Mouse (Mus musculus) MEL (cell line): Measurements from ENCODE around the gene Zcchc14. TPM values are rescaled to one million over a fixed set of nuclear protein-coding genes. Genes with fewer than 3 reads are reported as not detected.

Experiments
- DNase-seq: peaks from one replicate; pipeline ENCODE4 v3.0.0; 2011; ENCODE audit warnings: low read depth, low spot score
- H3K27ac ChIP-seq: 2 replicates; pipeline ENCODE4 v1.5.1; 2012; ENCODE audit warnings: low read depth, mild to moderate bottlenecking, control low read depth, low read length, moderate library complexity; ENCODE audit not compliant: control insufficient read depth
- H3K27me3 ChIP-seq, 2 experiments: fragments of 150-350 bp in 1 of 2; sonication (generic) in 1 of 2; 2 replicates each; pipeline ENCODE4 v1.6.1; 2012; ENCODE audit warnings: low read length in 2 of 2, mild to moderate bottlenecking in 2 of 2, improper control_type of control experiment in 1 of 2, moderate library complexity in 1 of 2; ENCODE audit not compliant: insufficient read depth in 2 of 2, control insufficient read depth in 1 of 2
- H3K36me3 ChIP-seq, 2 experiments: 2 replicates each; pipeline ENCODE4 v1.6.1; 2012 to 2014; ENCODE audit warnings: low read length in 2 of 2, improper control_type of control experiment in 1 of 2, inconsistent platforms in 1 of 2, mild to moderate bottlenecking in 1 of 2; ENCODE audit not compliant: insufficient read depth in 2 of 2, control insufficient read depth in 1 of 2
- H3K4me1 ChIP-seq, 2 experiments: fragments of 150-350 bp in 1 of 2; sonication (generic) in 1 of 2; 2 replicates each; pipeline ENCODE4 v1.6.1; 2012; ENCODE audit warnings: low read length in 2 of 2, improper control_type of control experiment in 1 of 2, mild to moderate bottlenecking in 1 of 2; ENCODE audit not compliant: insufficient read depth in 2 of 2, control insufficient read depth in 1 of 2
- H3K4me3 ChIP-seq, 2 experiments: fragments of 150-350 bp in 1 of 2; sonication (generic) in 1 of 2; 2 replicates each; pipeline ENCODE4 v1.5.1; 2012; ENCODE audit warnings: low read depth in 2 of 2, low read length in 2 of 2, mild to moderate bottlenecking in 2 of 2, moderate library complexity in 2 of 2, control low read depth in 1 of 2, improper control_type of control experiment in 1 of 2; ENCODE audit not compliant: control insufficient read depth in 1 of 2, insufficient read depth in 1 of 2
- H3K79me2 ChIP-seq: 2 replicates; pipeline ENCODE4 v1.6.1; 2012; ENCODE audit warnings: mild to moderate bottlenecking, low read length, moderate library complexity; ENCODE audit not compliant: control insufficient read depth, poor library complexity, insufficient read depth
- H3K9ac ChIP-seq: 2 replicates; pipeline ENCODE4 v1.6.1; 2012; ENCODE audit warnings: low read depth, mild to moderate bottlenecking, control low read depth, low read length, moderate library complexity; ENCODE audit not compliant: control insufficient read depth, poor library complexity, severe bottlenecking
- H3K9me3 ChIP-seq: fragments of 150-350 bp; sonication (generic); replicated peaks from 2 replicates; pipeline ENCODE4 v1.6.1; 2012; ENCODE audit warnings: mild to moderate bottlenecking, low read length, improper control_type of control experiment, moderate library complexity; ENCODE audit not compliant: insufficient read depth
- CHD1 ChIP-seq: IDR thresholded peaks from 2 replicates; pipeline ENCODE4 v1.6.1; 2012; ENCODE audit warnings: low read depth, mild to moderate bottlenecking, inconsistent platforms, low read length, improper control_type of control experiment
- CHD2 ChIP-seq: IDR thresholded peaks from 2 replicates; pipeline ENCODE4 v1.6.1; 2011; ENCODE audit warnings: low read length, improper control_type of control experiment
- ETS1 ChIP-seq: IDR thresholded peaks from 2 replicates; pipeline ENCODE4 v1.6.1; 2012; ENCODE audit warnings: low read depth, mild to moderate bottlenecking, inconsistent platforms, low read length, improper control_type of control experiment, moderate library complexity
- GATA1 ChIP-seq: IDR thresholded peaks from 2 replicates; pipeline ENCODE4 v1.6.1; 2011; ENCODE audit warnings: low read depth, low read length, improper control_type of control experiment
- HCFC1 ChIP-seq: IDR thresholded peaks from 2 replicates; pipeline ENCODE4 v1.6.1; 2012; ENCODE audit warnings: low read depth, mild to moderate bottlenecking, inconsistent platforms, low read length, improper control_type of control experiment, moderate library complexity
- MEF2A ChIP-seq: IDR thresholded peaks from 2 replicates; pipeline ENCODE4 v1.6.1; 2014; ENCODE audit warnings: low read depth, mild to moderate bottlenecking, inconsistent platforms, low read length, improper control_type of control experiment; ENCODE audit not compliant: poor library complexity, insufficient replicate concordance, severe bottlenecking; ENCODE audit errors: extremely low read depth
- MXI1 ChIP-seq: IDR thresholded peaks from 2 replicates; pipeline ENCODE4 v1.6.1; 2011; ENCODE audit warnings: mild to moderate bottlenecking, low read depth, low read length, improper control_type of control experiment
- MYB ChIP-seq: IDR thresholded peaks from 2 replicates; pipeline ENCODE4 v1.6.1; 2011; ENCODE audit warnings: mild to moderate bottlenecking, low read depth, low read length, improper control_type of control experiment
- MYC ChIP-seq: IDR thresholded peaks from 2 replicates; pipeline ENCODE4 v1.6.1; 2011; ENCODE audit warnings: low read depth, mild to moderate bottlenecking, low read length, improper control_type of control experiment, moderate library complexity
- SIN3A ChIP-seq: IDR thresholded peaks from 2 replicates; pipeline ENCODE4 v1.6.1; 2012; ENCODE audit warnings: low read length, improper control_type of control experiment, inconsistent platforms
- SMC3 ChIP-seq: IDR thresholded peaks from 2 replicates; pipeline ENCODE4 v1.6.1; 2011; ENCODE audit warnings: low read depth, low read length, improper control_type of control experiment
- TBP ChIP-seq: IDR thresholded peaks from 2 replicates; pipeline ENCODE4 v1.8.0; 2011; ENCODE audit warnings: low read depth, low read length, improper control_type of control experiment
- UBTF ChIP-seq: IDR thresholded peaks from 2 replicates; pipeline ENCODE4 v1.6.1; 2012; ENCODE audit warnings: low read depth, mild to moderate bottlenecking, inconsistent platforms, low read length, improper control_type of control experiment, moderate library complexity, borderline replicate concordance; ENCODE audit not compliant: insufficient read depth
- USF2 ChIP-seq, 2 experiments: IDR thresholded peaks; 2 replicates each; pipeline ENCODE4 v1.6.1; 2011 to 2012; ENCODE audit warnings: improper control_type of control experiment in 2 of 2, low read length in 2 of 2, borderline replicate concordance in 1 of 2, inconsistent platforms in 1 of 2, low read depth in 1 of 2, mild to moderate bottlenecking in 1 of 2; ENCODE audit not compliant: insufficient read depth in 1 of 2
- ZKSCAN1 ChIP-seq: IDR thresholded peaks from 2 replicates; pipeline ENCODE4 v1.6.1; 2012; ENCODE audit warnings: low read depth, mild to moderate bottlenecking, inconsistent platforms, low read length, improper control_type of control experiment, moderate library complexity
- polyA plus RNA-seq, 2 experiments: library from polyadenylated mRNA; stranded (reverse) in 1 of 2; unstranded in 1 of 2; fragments of >175 nt in 1 of 2; fragments of >200 nt in 1 of 2; gene quantifications; 2 replicates each; pipeline versions ENCODE4 v1.2.1 to v1.2.4; 2012; ENCODE audit warnings: low replicate concordance in 2 of 2, low read depth in 1 of 2; ENCODE audit not compliant: insufficient read length in 2 of 2, insufficient read depth in 1 of 2, missing spikeins in 1 of 2
- total RNA-seq: library from RNA; depleted of rRNA; stranded (reverse); fragments of 300-350 nt; gene quantifications from 2 replicates; pipeline ENCODE4 v1.2.3, GENCODE M21; 2012

The Zcchc14 gene
- total and polyA plus RNA-seq, 3 experiments: 0.04 to 0.11 TPM; not detected in 1

- TF ChIP-seq USF2 (IDR thresholded peaks at IDR 0.05; ENCODE audit: borderline replicate concordance in 1 of 2, insufficient read depth in 1 of 2, low read depth in 1 of 2, low read length in 2 of 2) (no peak), SMC3 (no peak), ETS1 (no peak)
- TF ChIP-seq, all 39 proteins: peak for 17
Observed at GRCm38 (mm10) chr8:121578676-121579451, 73.8 kb downstream of the Zcchc14 start, which contains the start of gene Fbxo31 (continued).

- Histone ChIP-seq H3K36me3 (peaks cover 0 to 7% of the 10 kb centered on the region in 2 experiments; a peak in 1 of 4 replicates), H3K79me2 (peaks cover 54% of the 10 kb centered on the region), H3K27ac (peak overlapping the region; percentile 48), H3K4me3 (peak overlapping the region; percentile 92 to 96), H3K9ac (peak overlapping the region; percentile 85), H3K9me3 (no peaks in the 10 kb centered on the region), H3K4me1 (peaks cover 2 to 18% of the 10 kb centered on the region in 2 experiments; a peak in 3 of 4 replicates), H3K27me3 (no peaks in the 10 kb centered on the region)
- peak; percentile 62 for DNase-seq
- no peak for TF ChIP-seq MYB
- TF ChIP-seq CHD1: no peak
- TF ChIP-seq MEF2A: no peak
- no peak for TF ChIP-seq ZKSCAN1
- peak; percentile 22; the same call in 1 of the 2 replicates for TF ChIP-seq TBP
- TF ChIP-seq MYC: no peak
- no peak for TF ChIP-seq UBTF
- peak; percentile 43; the same call in 1 of the 2 replicates for TF ChIP-seq MXI1
- TF ChIP-seq HCFC1: 0 out of 2 replicates have a peak, but pooled peaks have one; percentile 5
- TF ChIP-seq SIN3A: peak; percentile 34; the same call in 1 of the 2 replicates
Observed at GRCm38 (mm10) chr8:121577751-121578675, 74.7 kb downstream of the Zcchc14 start.

GRCm38 (mm10) chr8:121575661-121576060 lies 77.0 kb downstream of the Zcchc14 start:
- Histone ChIP-seq H3K9ac (no peak overlapping the region), H3K4me1 (peaks cover 0 to 14% of the 10 kb centered on the region in 2 experiments; a peak in 3 of 4 replicates), H3K9me3 (no peaks in the 10 kb centered on the region), H3K36me3 (peaks cover 0 to 4% of the 10 kb centered on the region in 2 experiments; a peak in 1 of 4 replicates), H3K4me3 (no peak overlapping the region), H3K27me3 (no peaks in the 10 kb centered on the region), H3K27ac (no peak overlapping the region), H3K79me2 (peaks cover 60% of the 10 kb centered on the region)
- TF ChIP-seq CHD2: no peak
- no peak for TF ChIP-seq GATA1
- TF ChIP-seq MYC: no peak
- no peak for DNase-seq
